Mouse (Mus musculus) hindbrain, embryonic 12.5 days (tissue): ENCODE results near the gene Gan. TPM values are rescaled to one million over a fixed set of nuclear protein-coding genes. Genes with fewer than 3 reads are reported as not detected.

ENCODE experiments used
- ATAC-seq: fragments of 200-750 bp; cut with Nextera tagmentation; 2 replicates; pipeline ENCODE4 v1.8.0; 2017; ENCODE audit warnings: moderate TSS enrichment; ENCODE audit not compliant: low FRiP score
- H3K27ac ChIP-seq: fragments of 300-500 bp; sonication (generic); 2 replicates; pipeline ENCODE4 v1.5.1; 2016; ENCODE audit warnings: mild to moderate bottlenecking
- H3K27me3 ChIP-seq: fragments of 300-500 bp; sonication (generic); 2 replicates; pipeline ENCODE4 v1.6.1; 2016; ENCODE audit warnings: mild to moderate bottlenecking
- H3K36me3 ChIP-seq: fragments of 300-500 bp; sonication (generic); 2 replicates; pipeline ENCODE4 v1.6.1; 2016; ENCODE audit warnings: mild to moderate bottlenecking
- H3K4me1 ChIP-seq: fragments of 300-500 bp; sonication (generic); 2 replicates; pipeline ENCODE4 v1.6.1; 2016
- H3K4me2 ChIP-seq: fragments of 300-500 bp; sonication (generic); replicated peaks from 2 replicates; pipeline ENCODE4 v1.6.1; 2016; ENCODE audit warnings: mild to moderate bottlenecking
- H3K4me3 ChIP-seq: fragments of 300-500 bp; sonication (generic); 2 replicates; pipeline ENCODE4 v1.5.1; 2016; ENCODE audit warnings: mild to moderate bottlenecking
- H3K9ac ChIP-seq: fragments of 300-500 bp; sonication (generic); 2 replicates; pipeline ENCODE4 v1.6.1; 2016; ENCODE audit warnings: mild to moderate bottlenecking, moderate library complexity
- H3K9me3 ChIP-seq: fragments of 300-500 bp; sonication (generic); replicated peaks from 2 replicates; pipeline ENCODE4 v1.6.1; 2016; ENCODE audit warnings: mild to moderate bottlenecking
- WGBS: fragments of 180-500 bp; shearing (Covaris S2); methylation state at CpG from one replicate; pipeline ENCODE4 v1.1.7; 2016; 5-methylcytosine and 5-hydroxymethylcytosine counted together
- polyA plus RNA-seq: library from polyadenylated mRNA; unstranded; fragments of >200 nt; fragmentation: Nextera tagmentation; extraction: Ambion mirVana; gene quantifications from 2 replicates; pipeline ENCODE4 v1.2.1, GENCODE M21; 2016

Gene Gan
- polyA plus RNA-seq, 1 experiment from 2014 or later, result 3.1 TPM

- Histone ChIP-seq H3K27me3 (no peaks in the 10 kb centered on the region), H3K9ac (peak overlapping the region; percentile 99), H3K9me3 (no peaks in the 10 kb centered on the region), H3K4me3 (peak overlapping the region; percentile 93), H3K4me1 (peaks cover 50% of the 10 kb centered on the region), H3K4me2 (peak overlapping the region; percentile 86), H3K27ac (peak overlapping the region; percentile 90), H3K36me3 (no peaks in the 10 kb centered on the region)
- 62% methylated on average over 11 of the region's 11 CpGs for WGBS
- ATAC-seq, result no peak
Measured at GRCm38 (mm10) chr8:117259431-117260001, 101.6 kb downstream of the Gan start.

DNA sequence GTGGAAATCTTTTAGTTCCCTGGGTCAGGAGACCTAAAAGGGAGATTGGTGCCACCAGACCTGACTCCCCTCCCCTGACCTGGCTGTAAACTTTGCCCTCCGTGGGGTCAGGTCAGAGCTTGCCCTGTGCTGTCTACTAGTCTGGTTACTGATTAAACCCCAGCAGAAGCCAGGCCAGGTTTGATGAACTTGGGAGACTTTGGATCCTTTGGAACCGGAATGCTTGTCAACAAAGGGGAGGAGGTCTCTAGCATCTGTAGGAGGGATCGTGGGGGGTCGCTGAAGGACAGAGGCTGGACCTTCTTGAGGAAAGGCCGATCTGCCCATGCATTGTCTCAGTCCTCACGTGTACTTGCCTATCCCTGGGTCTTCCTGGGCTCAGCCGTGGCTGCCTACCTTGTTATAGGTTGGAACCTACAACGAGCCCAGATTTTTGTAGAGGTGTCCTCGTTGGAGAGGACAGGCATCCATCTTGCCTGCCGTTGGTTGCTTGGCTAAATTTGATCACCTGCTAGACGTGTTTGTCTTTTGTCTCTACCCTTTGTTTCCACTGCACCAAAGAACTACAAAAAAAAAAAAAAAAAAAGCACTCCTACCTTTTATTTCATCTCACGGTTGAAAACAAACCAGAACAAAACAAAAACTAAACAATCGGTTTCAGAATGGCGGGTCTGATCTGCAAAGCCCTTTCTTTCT lies 102.4 kb downstream of the Gan start:
- Histone ChIP-seq H3K36me3 (no peaks in the 10 kb centered on the region), H3K4me1 (peaks cover 55% of the 10 kb centered on the region), H3K27me3 (no peaks in the 10 kb centered on the region), H3K27ac (peak overlapping the region; percentile 90), H3K4me2 (peak overlapping the region; percentile 86), H3K9ac (peak overlapping the region; percentile 99), H3K4me3 (peak overlapping the region; percentile 93), H3K9me3 (no peaks in the 10 kb centered on the region)
- no peak for ATAC-seq
- 19% methylated on average over 14 of the region's 14 CpGs for WGBS

GRCm38 (mm10) chr8:117260930-117261475 lies 103.1 kb downstream of the Gan start:
- H3K9me3 ChIP-seq, result no peaks in the 10 kb centered on the region
- peak overlapping the region; percentile 99 for H3K9ac ChIP-seq
- 28% methylated on average over 14 of the region's 14 CpGs for whole genome bisulfite sequencing
- no peak for ATAC-seq
- H3K4me3 ChIP-seq, result peak overlapping the region; percentile 93
- peaks cover 55% of the 10 kb centered on the region for H3K4me1 ChIP-seq
- peak overlapping the region; percentile 86 for H3K4me2 ChIP-seq
- H3K27ac ChIP-seq, result peak overlapping the region; percentile 90
- no peaks in the 10 kb centered on the region for H3K36me3 ChIP-seq
- H3K27me3 ChIP-seq, result no peaks in the 10 kb centered on the region

GRCm38 (mm10) chr8:117261702-117262101 lies 103.8 kb downstream of the Gan start:
- H3K4me3 ChIP-seq, result peak overlapping the region; percentile 93
- peaks cover 55% of the 10 kb centered on the region for H3K4me1 ChIP-seq
- no peak overlapping the region for H3K9ac ChIP-seq
- WGBS, result 26% methylated on average over 9 of the region's 9 CpGs
- no peaks in the 10 kb centered on the region for H3K27me3 ChIP-seq
- ATAC-seq, result no peak
- 0 out of 2 replicates have a peak overlapping the region, but pooled peaks have one; percentile 90 for H3K27ac ChIP-seq
- H3K9me3 ChIP-seq, result no peaks in the 10 kb centered on the region
- H3K4me2 ChIP-seq, result peak overlapping the region; percentile 86
- no peaks in the 10 kb centered on the region for H3K36me3 ChIP-seq

DNA sequence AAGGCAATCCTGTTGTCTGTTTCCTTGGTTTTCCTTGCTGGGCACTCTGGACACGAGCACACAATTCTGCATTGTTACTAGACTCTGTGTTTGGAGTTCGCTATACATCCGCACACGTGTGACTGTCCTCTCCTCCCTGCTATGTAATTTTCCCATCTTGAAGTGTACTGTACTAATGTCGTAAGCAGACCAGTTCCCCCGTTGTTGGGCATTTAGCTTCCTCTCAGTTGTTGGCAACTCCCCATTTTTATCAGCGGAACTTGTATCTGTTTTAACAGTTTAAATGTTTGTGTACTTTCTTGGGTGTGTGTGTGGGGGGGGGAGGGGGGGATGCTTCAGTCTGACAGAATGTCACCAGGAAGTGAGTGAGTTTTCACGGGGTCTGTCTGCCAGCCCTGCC lies 104.8 kb downstream of the Gan start:
- Histone ChIP-seq H3K9ac (no peak overlapping the region), H3K4me1 (peaks cover 55% of the 10 kb centered on the region), H3K4me2 (no peak overlapping the region), H3K36me3 (no peaks in the 10 kb centered on the region), H3K27me3 (no peaks in the 10 kb centered on the region), H3K27ac (no peak overlapping the region), H3K4me3 (no peak overlapping the region), H3K9me3 (no peaks in the 10 kb centered on the region)
- ATAC-seq, result no peak
- WGBS, result 78% methylated on average over 8 of the region's 8 CpGs

- Histone ChIP-seq H3K36me3 (no peaks in the 10 kb centered on the region), H3K9ac (no peak overlapping the region), H3K4me1 (peaks cover 55% of the 10 kb centered on the region), H3K4me3 (no peak overlapping the region), H3K4me2 (no peak overlapping the region), H3K27ac (no peak overlapping the region), H3K9me3 (no peaks in the 10 kb centered on the region), H3K27me3 (no peaks in the 10 kb centered on the region)
- 77% methylated on average over 5 of the region's 6 CpGs for WGBS
- no peak for ATAC-seq
Measured at GRCm38 (mm10) chr8:117263442-117263841, 105.5 kb downstream of the Gan start.

- no peaks in the 10 kb centered on the region for H3K27me3 ChIP-seq
- no peaks in the 10 kb centered on the region for H3K9me3 ChIP-seq
- no peak overlapping the region for H3K27ac ChIP-seq
- ATAC-seq, result no peak
- H3K9ac ChIP-seq, result no peak overlapping the region
- H3K36me3 ChIP-seq, result no peaks in the 10 kb centered on the region
- 93% methylated on average over 5 of the region's 5 CpGs for WGBS
- peaks cover 39% of the 10 kb centered on the region for H3K4me1 ChIP-seq
- H3K4me3 ChIP-seq, result no peak overlapping the region
- H3K4me2 ChIP-seq, result no peak overlapping the region
Measured at GRCm38 (mm10) chr8:117265079-117265478, 107.1 kb downstream of the Gan start.

Other genes starting within 250 kb of the Gan start
- gene Cmc2, start 236.7 kb upstream of the Gan start, polyA plus RNA-seq, result 53.9 and 59.5 TPM in 2 replicates
- gene Cenpn, start 236.4 kb upstream of the Gan start, polyA plus RNA-seq, result 23.8 and 26.0 TPM in 2 replicates
- 20.8 and 21.4 TPM in 2 replicates for gene Atmin, start 214.7 kb upstream of the Gan start, polyA plus RNA-seq
- gene 1700030J22Rik, start 179.2 kb upstream of the Gan start, polyA plus RNA-seq, result 6.1 and 6.7 TPM in 2 replicates
- gene Gcsh, start 164.6 kb upstream of the Gan start, polyA plus RNA-seq, result 95.3 and 98.7 TPM in 2 replicates
- gene Pkd1l2, start 75.7 kb upstream of the Gan start, polyA plus RNA-seq, result not detected in 2 replicates
- gene Bco1, start 62.3 kb upstream of the Gan start, polyA plus RNA-seq, result 0.17 and 0.33 TPM in 2 replicates
- 64.6 and 67.0 TPM in 2 replicates for gene Cmip, start 98.9 kb downstream of the Gan start, polyA plus RNA-seq